Mouse (Mus musculus) neural tube, embryonic 11.5 days (tissue): ENCODE measurements around the gene Ccdc194. TPM values are rescaled to one million over a fixed set of nuclear protein-coding genes. Genes with fewer than 3 reads are reported as not detected.
A peak's percentile ranks its signal among the peaks of the same experiment; 100 is the strongest.

Source experiments
- ATAC-seq: fragments of 200-750 bp; cut with Nextera tagmentation; 2 replicates; pipeline ENCODE4 v1.8.0; 2017; ENCODE audit warnings: moderate number of reproducible peaks, mild to moderate bottlenecking, moderate TSS enrichment, moderate library complexity; ENCODE audit not compliant: insufficient read depth, low FRiP score, low TSS enrichment
- DNase-seq: peaks from one replicate; pipeline ENCODE4 v3.0.0-alpha.2; 2015; ENCODE audit warnings: low spot score
- H3K27ac ChIP-seq: fragments of 300-500 bp; sonication (generic); 2 replicates; pipeline ENCODE4 v1.5.1; 2014; ENCODE audit warnings: low read depth, mild to moderate bottlenecking, low read length
- H3K27me3 ChIP-seq: fragments of 300-500 bp; sonication (generic); 2 replicates; pipeline ENCODE4 v1.6.1; 2014; ENCODE audit warnings: mild to moderate bottlenecking, low read length, mixed read lengths; ENCODE audit not compliant: control insufficient read depth, insufficient read depth
- H3K36me3 ChIP-seq: fragments of 300-500 bp; sonication (generic); 2 replicates; pipeline ENCODE4 v1.6.1; 2014; ENCODE audit warnings: mild to moderate bottlenecking, low read length, moderate library complexity, mixed read lengths; ENCODE audit not compliant: control insufficient read depth, insufficient read depth
- H3K4me1 ChIP-seq: fragments of 300-500 bp; sonication (generic); 2 replicates; pipeline ENCODE4 v1.6.1; 2014; ENCODE audit warnings: low read length, mixed read lengths; ENCODE audit not compliant: control insufficient read depth, insufficient read depth
- H3K4me2 ChIP-seq: fragments of 300-500 bp; sonication (generic); 2 replicates; pipeline ENCODE4 v1.6.1; 2014; ENCODE audit warnings: low read depth, mild to moderate bottlenecking, moderate library complexity
- H3K4me3 ChIP-seq: fragments of 300-500 bp; sonication (generic); 2 replicates; pipeline ENCODE4 v1.5.1; 2014; ENCODE audit warnings: low read depth, low read length
- H3K9ac ChIP-seq: fragments of 300-500 bp; sonication (generic); 2 replicates; pipeline ENCODE4 v1.6.1; 2014; ENCODE audit warnings: mild to moderate bottlenecking, low read length
- H3K9me3 ChIP-seq: fragments of 300-500 bp; sonication (generic); 2 replicates; pipeline ENCODE4 v1.6.1; 2016; ENCODE audit warnings: low read length; ENCODE audit not compliant: control insufficient read depth
- WGBS: fragments of 180-500 bp; shearing (Covaris S2); extraction: QIAGEN DNeasy Blood & Tissue Kit; methylation state at CpG from one replicate; pipeline ENCODE4 v1.1.7; 2014; 5-methylcytosine and 5-hydroxymethylcytosine counted together
- polyA plus RNA-seq: library from polyadenylated mRNA; unstranded; fragments of >200 nt; fragmentation: Nextera tagmentation; extraction: Ambion mirVana; gene quantifications from 2 replicates; pipeline ENCODE4 v1.2.1, GENCODE M21; 2014

Ccdc194 gene
- polyA plus RNA-seq: 0.16 TPM in 1 of 2 replicates, not detected in the other

DNA sequence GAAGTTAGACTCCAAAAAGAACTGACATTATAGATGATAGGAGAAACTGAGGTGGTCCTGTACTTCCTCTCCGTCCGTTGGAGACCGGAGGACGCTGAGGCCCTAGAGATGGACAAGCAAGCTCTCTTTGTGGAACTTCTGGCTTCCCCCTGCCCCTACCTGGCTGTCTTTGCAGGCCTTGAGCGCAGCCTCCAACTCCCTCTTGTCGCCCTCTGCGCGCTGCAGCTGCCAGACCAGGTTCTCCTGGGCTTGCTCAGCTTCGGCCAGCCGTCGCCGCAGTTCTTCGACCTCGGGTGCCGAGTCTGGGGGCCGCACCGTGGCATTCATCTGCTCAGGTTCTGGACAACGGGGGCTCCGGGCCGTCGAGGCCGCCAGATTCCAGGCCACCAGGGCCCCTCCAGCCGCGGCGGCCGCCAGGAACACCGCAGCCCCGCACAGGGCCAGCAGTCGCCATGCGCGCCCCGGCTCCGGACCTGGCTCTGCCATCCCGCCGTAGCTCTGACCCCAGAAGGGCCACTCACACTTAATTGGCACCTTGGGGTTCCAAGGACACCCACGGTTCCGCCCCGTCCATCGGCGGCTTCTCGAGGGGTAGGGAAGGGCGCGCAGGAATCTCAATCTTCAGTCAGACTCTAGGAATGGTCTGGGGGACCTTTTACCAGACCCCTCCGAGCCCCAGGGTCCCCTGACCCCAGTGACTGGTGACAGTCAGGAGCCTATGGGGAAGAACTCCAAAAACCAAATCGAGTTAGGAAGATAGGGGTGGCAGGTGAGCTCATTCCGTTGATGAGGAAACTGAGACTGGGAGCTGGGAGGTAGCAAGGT, at the start of gene Ccdc194:
Gene Ccdc194 (minus strand): TSS at position 486 of the 825 bp plus-strand sequence.
- ATAC-seq: no peak
- Histone ChIP-seq H3K27ac (no peak within 1 kb of the TSS), H3K4me1 (no peaks in the 10 kb centered on the region), H3K36me3 (no peaks in the 10 kb centered on the region), H3K4me2 (peak within 1 kb of the TSS; percentile 19; the same call in 1 of the 2 replicates), H3K9ac (no peak within 1 kb of the TSS), H3K9me3 (no peaks in the 10 kb centered on the region), H3K4me3 (no peak within 1 kb of the TSS), H3K27me3 (peaks cover 26% of the 10 kb centered on the region)
- WGBS: 6% methylated on average over 46 of the region's 46 CpGs
- no peak for DNase-seq

DNA sequence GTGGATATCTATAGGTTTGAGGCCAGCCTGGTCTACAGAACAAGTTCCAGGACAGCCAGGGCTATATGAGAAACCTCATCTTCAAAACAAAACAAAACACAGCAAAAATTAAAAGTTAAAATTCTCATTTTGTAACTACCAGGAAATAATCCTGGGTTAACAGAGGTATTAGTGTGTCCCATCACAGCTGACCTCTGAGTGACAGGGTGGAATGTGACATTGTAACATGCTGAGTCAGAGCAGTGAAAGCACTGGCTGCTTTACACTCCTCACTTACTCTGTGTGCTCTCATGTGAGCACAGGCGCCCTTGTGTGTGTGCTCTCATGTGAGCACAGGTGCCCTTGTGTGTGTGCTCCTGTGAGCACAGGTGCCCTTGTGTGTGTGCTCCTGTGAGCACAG, 49.5 kb upstream of the Ccdc194 start:
- Histone ChIP-seq H3K9ac (no peak overlapping the region), H3K27ac (no peak overlapping the region), H3K4me3 (no peak overlapping the region), H3K36me3 (no peaks in the 10 kb centered on the region), H3K4me1 (peaks cover 9% of the 10 kb centered on the region; the same call in 1 of the 2 replicates), H3K9me3 (no peaks in the 10 kb centered on the region), H3K4me2 (no peak overlapping the region), H3K27me3 (no peaks in the 10 kb centered on the region)
- no peak for DNase-seq
- WGBS: 67% methylated on average over 1 of the region's 1 CpGs
- ATAC-seq: no peak

DNA sequence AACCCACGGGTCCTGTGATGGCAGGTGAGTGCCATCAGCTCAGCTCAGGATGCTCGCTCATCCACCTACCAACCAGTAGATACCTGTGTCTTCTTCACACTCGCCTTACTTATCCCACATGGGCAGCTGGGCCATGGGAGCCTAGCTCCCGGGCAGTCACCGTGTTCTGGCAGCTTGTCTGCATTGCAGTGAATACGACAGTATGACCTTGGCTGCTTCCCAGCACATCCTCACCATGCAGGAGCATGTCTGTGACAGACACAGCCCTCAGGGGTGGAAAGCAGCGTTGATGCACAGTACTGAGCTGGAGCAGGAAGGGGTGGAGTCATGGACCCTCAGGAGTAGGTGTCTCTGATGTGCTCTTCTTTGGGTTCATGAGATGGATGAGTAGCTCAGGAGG, 48.9 kb upstream of the Ccdc194 start:
- Histone ChIP-seq H3K27ac (no peak overlapping the region), H3K4me1 (peaks cover 9% of the 10 kb centered on the region; the same call in 1 of the 2 replicates), H3K4me2 (no peak overlapping the region), H3K27me3 (no peaks in the 10 kb centered on the region), H3K4me3 (no peak overlapping the region), H3K9me3 (no peaks in the 10 kb centered on the region), H3K9ac (no peak overlapping the region), H3K36me3 (no peaks in the 10 kb centered on the region)
- DNase-seq (no peak), ATAC-seq (no peak)
- WGBS: 80% methylated on average over 7 of the region's 7 CpGs

DNA sequence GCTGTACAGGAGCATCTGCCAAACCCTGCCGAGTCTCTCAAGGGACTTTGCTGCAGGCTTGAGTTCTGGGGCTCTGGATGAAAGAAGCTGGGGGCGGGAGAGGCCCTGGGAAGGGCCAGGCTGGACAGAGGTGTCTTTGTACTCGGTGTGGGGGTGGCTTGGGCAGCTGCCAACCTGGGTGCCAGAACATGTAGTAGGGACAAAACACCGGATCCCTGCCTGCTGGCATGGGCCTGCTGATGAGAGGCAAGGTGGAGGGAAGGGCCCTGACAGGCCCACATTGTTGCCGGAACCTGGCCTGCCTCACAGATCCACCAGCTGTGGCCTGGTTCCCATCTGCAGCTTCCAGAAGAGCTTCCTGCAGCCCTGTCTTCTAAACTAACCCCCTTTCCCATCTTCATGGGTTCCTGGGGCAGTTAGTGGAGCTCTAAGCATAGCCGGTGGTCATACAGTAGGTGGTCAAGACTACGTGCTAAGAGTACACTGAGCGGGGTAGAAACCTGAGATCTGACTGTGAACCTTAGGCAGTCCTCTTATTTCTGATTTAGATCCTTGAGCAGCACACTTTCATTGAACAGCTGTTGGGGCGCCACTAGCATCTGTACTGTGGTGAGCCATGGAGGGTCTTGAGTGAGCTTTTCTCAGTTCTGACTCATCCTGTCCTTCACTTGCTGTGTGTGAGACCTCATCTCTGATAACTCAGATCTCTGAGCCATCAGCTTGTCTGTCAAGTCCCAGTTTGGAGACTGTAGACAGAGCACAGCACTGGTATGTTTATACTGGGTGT, 47.5 kb upstream of the Ccdc194 start:
- H3K9me3 ChIP-seq: no peaks in the 10 kb centered on the region
- H3K9ac ChIP-seq: no peak overlapping the region
- peaks cover 9% of the 10 kb centered on the region for H3K27me3 ChIP-seq
- H3K4me3 ChIP-seq: no peak overlapping the region
- no peak overlapping the region for H3K27ac ChIP-seq
- H3K4me1 ChIP-seq: peaks cover 9% of the 10 kb centered on the region; the same call in 1 of the 2 replicates
- ATAC-seq (no peak), DNase-seq (no peak)
- no peaks in the 10 kb centered on the region for H3K36me3 ChIP-seq
- H3K4me2 ChIP-seq: no peak overlapping the region
- 83% methylated on average over 9 of the region's 9 CpGs for WGBS

DNA sequence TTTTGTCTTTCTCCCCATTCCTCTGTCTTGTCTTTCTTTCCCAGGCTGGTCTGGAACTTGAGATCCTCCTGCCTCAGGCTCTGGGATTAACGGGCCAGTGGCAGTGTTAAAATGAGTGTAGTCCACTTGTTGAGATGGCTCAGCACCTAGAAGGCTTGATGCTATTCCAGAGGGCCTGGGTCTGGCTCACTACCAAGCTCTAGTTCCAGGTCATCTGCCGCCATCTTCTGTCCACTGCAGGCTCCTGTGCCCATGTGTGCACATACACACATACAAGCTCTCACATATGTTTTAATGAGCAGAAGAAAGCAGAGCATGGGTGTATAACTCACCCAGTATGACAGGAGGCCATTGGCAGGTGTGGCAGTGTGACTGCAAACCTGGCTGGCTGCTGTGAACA, 46.6 kb upstream of the Ccdc194 start:
- H3K36me3 ChIP-seq: no peaks in the 10 kb centered on the region
- no peaks in the 10 kb centered on the region for H3K9me3 ChIP-seq
- ATAC-seq: no peak
- H3K4me1 ChIP-seq: peaks cover 9% of the 10 kb centered on the region; the same call in 1 of the 2 replicates
- no peak overlapping the region for H3K27ac ChIP-seq
- H3K27me3 ChIP-seq: peaks cover 9% of the 10 kb centered on the region
- no peak overlapping the region for H3K4me3 ChIP-seq
- H3K4me2 ChIP-seq: no peak overlapping the region
- no peak overlapping the region for H3K9ac ChIP-seq
- no peak for DNase-seq
- WGBS: 88% methylated on average over 2 of the region's 2 CpGs

DNA sequence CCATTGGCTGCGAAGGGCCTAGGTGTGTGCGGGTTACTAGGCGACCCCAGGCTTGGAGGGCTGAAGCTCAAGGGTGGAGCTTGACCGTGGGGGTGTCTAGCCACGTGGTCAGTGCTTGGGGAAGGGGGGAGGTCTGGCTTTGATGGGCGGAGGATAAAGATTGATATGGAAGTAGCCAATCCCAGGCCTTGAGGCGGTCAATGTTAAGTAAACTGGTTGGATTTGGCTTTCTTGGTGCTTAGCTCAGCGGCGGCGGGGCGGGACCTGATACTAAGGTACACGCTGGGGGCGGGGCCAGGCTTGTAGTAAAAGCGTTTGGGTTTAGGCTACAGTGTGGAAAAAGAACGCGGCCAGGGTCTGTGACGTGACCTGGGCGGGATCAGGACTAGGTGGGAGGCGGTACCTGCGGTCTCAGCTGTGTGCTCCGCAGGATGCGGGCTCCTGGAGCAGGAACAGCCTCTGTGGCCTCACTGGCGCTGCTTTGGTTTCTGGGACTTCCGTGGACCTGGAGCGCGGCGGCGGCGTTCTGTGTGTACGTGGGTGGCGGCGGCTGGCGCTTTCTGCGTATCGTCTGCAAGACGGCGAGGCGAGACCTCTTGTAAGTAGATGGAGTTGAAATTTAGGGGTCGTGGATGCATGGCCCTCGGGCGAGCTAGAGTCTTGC, 44.9 kb upstream of the Ccdc194 start:
- DNase-seq (peak; percentile 85), ATAC-seq (peak; percentile 84)
- Histone ChIP-seq H3K36me3 (no peaks in the 10 kb centered on the region), H3K27me3 (peaks cover 9% of the 10 kb centered on the region), H3K4me1 (peaks cover 9% of the 10 kb centered on the region; the same call in 1 of the 2 replicates), H3K9me3 (no peaks in the 10 kb centered on the region), H3K27ac (0 out of 2 replicates have a peak overlapping the region, but pooled peaks have one; percentile 14), H3K9ac (peak overlapping the region; percentile 51), H3K4me2 (peak overlapping the region; percentile 87), H3K4me3 (peak overlapping the region; percentile 67)
- WGBS: under 1% methylated on average over 41 of the region's 41 CpGs

DNA sequence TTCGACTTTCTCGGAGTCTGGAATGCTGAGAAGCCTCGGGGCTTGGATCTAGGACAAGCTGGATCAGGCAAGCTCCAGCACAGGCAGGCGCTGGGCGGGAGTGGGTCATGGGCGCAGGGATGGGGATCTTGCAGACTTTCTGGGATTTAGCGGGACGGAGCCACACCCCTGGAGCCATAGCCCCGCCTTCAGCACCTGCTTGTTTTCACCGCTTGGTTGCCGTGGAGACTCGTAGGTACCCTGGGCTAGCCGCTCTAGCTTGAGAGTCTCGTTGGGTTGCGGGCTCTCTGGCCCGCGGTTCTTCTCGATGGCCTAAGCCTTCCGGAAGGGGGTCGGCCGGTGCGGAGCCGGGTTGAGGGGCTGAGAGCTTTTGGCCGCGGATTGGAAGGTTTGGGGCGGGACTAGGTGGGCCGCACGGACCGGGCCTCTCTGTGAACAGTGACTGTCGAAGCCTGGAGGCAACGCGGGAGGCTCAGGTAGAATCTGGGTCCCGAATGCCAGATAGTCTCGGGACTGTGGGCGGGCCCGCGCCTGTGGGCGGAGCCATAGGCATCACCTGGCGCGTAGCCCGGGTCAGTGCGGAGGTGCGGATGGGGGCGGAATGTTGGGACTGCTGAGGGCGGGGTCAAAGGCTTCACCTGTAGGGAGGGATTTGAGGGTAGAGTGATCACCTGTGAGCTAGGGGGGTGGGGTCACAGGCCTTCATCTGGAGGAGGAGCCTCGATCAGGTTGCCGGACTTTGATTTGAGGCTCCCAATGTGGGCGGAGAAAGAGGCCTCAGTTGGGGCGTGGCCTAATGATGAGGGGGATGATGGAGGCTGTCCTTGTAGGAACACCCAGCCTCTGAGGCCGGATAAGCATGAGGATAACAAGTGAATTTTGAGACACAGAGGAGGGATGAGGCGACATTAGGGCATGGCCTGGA, 44.1 kb upstream of the Ccdc194 start:
- ATAC-seq (peak; percentile 87), DNase-seq (peak; percentile 90)
- peak overlapping the region; percentile 87 for H3K4me2 ChIP-seq
- peak overlapping the region; percentile 67 for H3K4me3 ChIP-seq
- under 1% methylated on average over 51 of the region's 51 CpGs for WGBS
- H3K4me1 ChIP-seq: peaks cover 9% of the 10 kb centered on the region; the same call in 1 of the 2 replicates
- 0 out of 2 replicates have a peak overlapping the region, but pooled peaks have one; percentile 14 for H3K27ac ChIP-seq
- H3K9ac ChIP-seq: peak overlapping the region; percentile 51
- peaks cover 9% of the 10 kb centered on the region for H3K27me3 ChIP-seq
- H3K36me3 ChIP-seq: no peaks in the 10 kb centered on the region
- no peaks in the 10 kb centered on the region for H3K9me3 ChIP-seq
